Comparison of ENCODE assay signal across 23 mouse cellular contexts in genomic region chr4:55703346-55703916, GRCm38 (mm10).
DNase-seq lines count a peak whose midpoint lies in the region; ATAC-seq and TF ChIP-seq lines count a peak whose summit lies in the region.
"Had no signal": no experiment of that assay in that cellular context is flagged by ENCODE, and none has a peak within 500 bp of the region (broad histone marks: within the 10 kb centered on the region; RNA-seq: fewer than 3 reads in every experiment).

No protein-coding gene starts in this region.

- no peaks in the 10 kb centered on the region for H3K27me3 ChIP-seq in hindbrain, embryonic 14.5 days (ENCODE audit: control insufficient read depth, insufficient read depth, low read length)
- H3K27me3 ChIP-seq in hindbrain, embryonic 10.5 days (ENCODE audit: insufficient read depth, poor library complexity, severe bottlenecking), result no peaks in the 10 kb centered on the region
- H3K27me3 ChIP-seq in embryonic facial prominence, embryonic 15.5 days, result no peaks in the 10 kb centered on the region
- no peaks in the 10 kb centered on the region for H3K27me3 ChIP-seq in forebrain, postnatal 0 days (ENCODE audit: insufficient read depth, low read length)
- H3K27me3 ChIP-seq: embryonic facial prominence, embryonic 13.5 days; hindbrain, embryonic 13.5 days; Patski had no signal

- no peak overlapping the region for H3K4me3 ChIP-seq in hindbrain, embryonic 14.5 days (replicated peaks; ENCODE audit: low read length)
- H3K4me3 ChIP-seq in hindbrain, embryonic 10.5 days, result no peak overlapping the region
- H3K4me3 ChIP-seq in embryonic facial prominence, embryonic 15.5 days (replicated peaks), result no peak overlapping the region
- H3K4me3 ChIP-seq in forebrain, postnatal 0 days (ENCODE audit: low read depth, low read length), result no peak overlapping the region
- H3K4me3 ChIP-seq: embryonic facial prominence, embryonic 13.5 days; heart, adult 2 months; heart, embryonic 10.5 days; hindbrain, embryonic 13.5 days had no signal

- H3K4me2 ChIP-seq in hindbrain, embryonic 14.5 days (replicated peaks), result no peak overlapping the region
- H3K4me2 ChIP-seq in embryonic facial prominence, embryonic 15.5 days (replicated peaks), result no peak overlapping the region
- H3K4me2 ChIP-seq in forebrain, postnatal 0 days (ENCODE audit: low read depth), result no peak overlapping the region
- H3K4me2 ChIP-seq: embryonic facial prominence, embryonic 13.5 days; hindbrain, embryonic 13.5 days had no signal

- H3K36me3 ChIP-seq in hindbrain, embryonic 14.5 days (replicated peaks; ENCODE audit: control insufficient read depth, insufficient read depth), result no peaks in the 10 kb centered on the region
- no peaks in the 10 kb centered on the region for H3K36me3 ChIP-seq in hindbrain, embryonic 10.5 days
- H3K36me3 ChIP-seq in embryonic facial prominence, embryonic 15.5 days, result no peaks in the 10 kb centered on the region
- no peaks in the 10 kb centered on the region for H3K36me3 ChIP-seq in forebrain, postnatal 0 days (ENCODE audit: insufficient read depth)
- H3K36me3 ChIP-seq: embryonic facial prominence, embryonic 13.5 days; heart, embryonic 10.5 days; hindbrain, embryonic 13.5 days had no signal

- no peak overlapping the region for H3K9ac ChIP-seq in hindbrain, embryonic 14.5 days
- no peak overlapping the region for H3K9ac ChIP-seq in embryonic facial prominence, embryonic 15.5 days
- H3K9ac ChIP-seq in forebrain, postnatal 0 days, result no peak overlapping the region
- H3K9ac ChIP-seq: embryonic facial prominence, embryonic 13.5 days; hindbrain, embryonic 13.5 days had no signal

- no peak for DNase-seq in hindbrain, embryonic 14.5 days (ENCODE audit: low spot score)
- no peak for DNase-seq in hindbrain, embryonic 10.5 days (ENCODE audit: low spot score)
- peak; percentile 7 for DNase-seq in retina, embryonic 14.5 days (ENCODE audit: low spot score)
- no peak for DNase-seq in retina, postnatal 1 day
- no peak for DNase-seq in forebrain, postnatal 0 days
- DNase-seq: adrenal gland, postnatal 10 days; adrenal gland, postnatal 36 days; cerebellum, adult 11 months; cerebellum, adult 2 months; cerebellum, adult 9-11 months; cerebellum, postnatal 25 days; gastrocnemius, postnatal 25 days; heart, adult 2 months had no signal

- no peaks in the 10 kb centered on the region for H3K4me1 ChIP-seq in hindbrain, embryonic 14.5 days (replicated peaks; ENCODE audit: control insufficient read depth, insufficient read depth, low read length)
- H3K4me1 ChIP-seq in hindbrain, embryonic 10.5 days (replicated peaks), result no peaks in the 10 kb centered on the region
- peaks cover 10% of the 10 kb centered on the region for H3K4me1 ChIP-seq in embryonic facial prominence, embryonic 15.5 days
- no peaks in the 10 kb centered on the region for H3K4me1 ChIP-seq in forebrain, postnatal 0 days (ENCODE audit: insufficient read depth)
- H3K4me1 ChIP-seq: heart, embryonic 10.5 days; hindbrain, embryonic 13.5 days had no signal

- TF ChIP-seq CTCF in forebrain, postnatal 0 days (IDR thresholded peaks at IDR 0.05; ENCODE audit: low read depth), result no peak

- no peaks in the 10 kb centered on the region for H3K9me3 ChIP-seq in hindbrain, embryonic 14.5 days (ENCODE audit: control insufficient read depth, low read length)
- no peaks in the 10 kb centered on the region for H3K9me3 ChIP-seq in hindbrain, embryonic 10.5 days
- H3K9me3 ChIP-seq in embryonic facial prominence, embryonic 15.5 days (replicated peaks), result no peaks in the 10 kb centered on the region
- no peaks in the 10 kb centered on the region for H3K9me3 ChIP-seq in forebrain, postnatal 0 days (ENCODE audit: low read length)
- H3K9me3 ChIP-seq: embryonic facial prominence, embryonic 13.5 days; heart, embryonic 10.5 days; hindbrain, embryonic 13.5 days had no signal

- no peak overlapping the region for H3K27ac ChIP-seq in hindbrain, embryonic 14.5 days
- no peak overlapping the region for H3K27ac ChIP-seq in hindbrain, embryonic 10.5 days
- H3K27ac ChIP-seq in embryonic facial prominence, embryonic 15.5 days (replicated peaks), result no peak overlapping the region
- no peak overlapping the region for H3K27ac ChIP-seq in forebrain, postnatal 0 days (ENCODE audit: low read depth, low read length)
- H3K27ac ChIP-seq: embryonic facial prominence, embryonic 13.5 days; heart, adult 2 months; heart, embryonic 10.5 days; hindbrain, embryonic 13.5 days; hindbrain, postnatal 0 days had no signal

- WGBS in hindbrain, embryonic 14.5 days, result 66% methylated on average over 2 of the region's 2 CpGs
- 82% methylated on average over 2 of the region's 2 CpGs for WGBS in hindbrain, embryonic 10.5 days
- 33% methylated on average over 2 of the region's 2 CpGs for WGBS in embryonic facial prominence, embryonic 15.5 days
- 47% methylated on average over 2 of the region's 2 CpGs for WGBS in forebrain, postnatal 0 days

- peak; percentile 11; the same call in 1 of the 2 replicates for ATAC-seq in hindbrain, embryonic 14.5 days (ENCODE audit: low FRiP score)
- peak; percentile 72; the same call in 1 of the 2 replicates for ATAC-seq in embryonic facial prominence, embryonic 15.5 days (ENCODE audit: insufficient number of reproducible peaks, low FRiP score, low TSS enrichment, low read depth)
- ATAC-seq in forebrain, postnatal 0 days, result no peak
- ATAC-seq: CD4-positive, CD25-positive, alpha-beta regulatory T cell, adult 4 months; forebrain, embryonic 14.5 days; hindbrain, postnatal 0 days; inflammation-experienced regulatory T-cells, adult 6 months; intestine, embryonic 16.5 days; Patski had no signal
